Mouse (Mus musculus) kidney, postnatal 14 days (tissue): ENCODE data around the gene Cfap157.

Source experiments
- DNase-seq: peaks from one replicate; pipeline ENCODE4 v3.0.0; 2022; ENCODE audit warnings: mixed read lengths

Cfap157 gene

DNA sequence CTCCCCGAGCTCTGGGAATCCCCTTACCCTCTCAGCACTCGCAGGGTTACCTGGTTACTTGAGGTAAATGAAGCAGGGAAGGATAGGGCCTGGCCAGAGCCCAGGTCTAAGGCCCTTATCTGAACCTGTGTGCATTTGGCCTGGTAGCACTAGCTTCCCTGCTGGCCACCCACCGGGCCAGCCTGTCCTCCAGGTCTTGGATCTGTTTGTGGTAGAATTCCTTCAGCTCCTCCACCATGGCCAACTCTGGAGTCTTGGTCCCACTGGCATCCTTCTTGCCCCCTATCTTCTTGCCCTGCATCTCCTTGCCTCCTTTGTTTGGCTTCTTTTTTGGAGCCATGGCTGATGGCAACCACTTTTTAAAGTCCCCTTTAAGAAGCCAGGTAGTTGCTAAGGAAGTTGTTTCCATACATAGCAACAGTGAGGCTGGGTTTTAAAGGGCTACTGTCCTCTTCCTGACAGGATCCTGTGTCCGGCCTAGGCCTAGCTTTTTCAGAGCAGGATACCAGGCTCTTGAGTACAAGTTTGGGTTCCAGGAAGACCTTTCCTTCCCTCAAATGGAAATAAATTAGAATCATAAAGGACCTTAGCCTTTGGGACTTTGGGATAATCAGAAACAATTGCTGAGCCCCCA is at the start of gene Cfap157:
Gene Cfap157 (minus strand): TSS at position 381 of the 634 bp plus-strand sequence.
- DNase-seq = peak; percentile 55

DNA sequence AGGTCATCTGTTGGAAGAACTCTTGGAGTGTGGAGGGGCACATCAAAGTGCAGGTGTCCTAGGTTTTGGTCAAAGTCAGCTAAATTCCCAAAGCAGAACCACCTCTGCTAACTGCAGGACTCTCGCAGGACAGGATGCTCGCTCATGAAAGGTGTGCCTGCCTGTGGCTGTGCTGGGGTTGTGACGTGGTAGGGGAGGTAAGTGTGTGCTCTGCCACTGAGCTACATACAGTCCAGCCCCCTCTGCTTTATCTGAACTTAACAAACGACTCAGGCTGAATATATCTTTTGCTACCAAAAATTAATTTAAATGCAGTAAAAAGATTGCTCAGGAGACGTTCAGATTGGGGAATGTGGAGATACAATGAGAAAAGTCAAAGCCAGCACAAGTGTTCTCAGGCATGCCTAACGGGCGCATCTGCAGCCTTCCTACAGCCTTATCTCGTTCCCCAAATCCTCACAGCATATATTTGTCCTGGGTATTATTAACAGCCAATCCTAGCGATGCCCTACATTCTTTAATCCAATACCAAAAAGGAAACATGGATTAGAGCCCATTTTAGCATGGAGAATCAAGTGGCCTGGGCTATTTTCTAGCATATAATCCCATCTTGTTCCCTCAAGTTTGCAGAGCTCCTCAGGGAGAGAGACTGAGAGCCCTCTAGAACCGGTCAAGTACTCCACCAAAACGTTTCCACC is 44.9 kb upstream of the Cfap157 start:
- DNase-seq = no peak

DNA sequence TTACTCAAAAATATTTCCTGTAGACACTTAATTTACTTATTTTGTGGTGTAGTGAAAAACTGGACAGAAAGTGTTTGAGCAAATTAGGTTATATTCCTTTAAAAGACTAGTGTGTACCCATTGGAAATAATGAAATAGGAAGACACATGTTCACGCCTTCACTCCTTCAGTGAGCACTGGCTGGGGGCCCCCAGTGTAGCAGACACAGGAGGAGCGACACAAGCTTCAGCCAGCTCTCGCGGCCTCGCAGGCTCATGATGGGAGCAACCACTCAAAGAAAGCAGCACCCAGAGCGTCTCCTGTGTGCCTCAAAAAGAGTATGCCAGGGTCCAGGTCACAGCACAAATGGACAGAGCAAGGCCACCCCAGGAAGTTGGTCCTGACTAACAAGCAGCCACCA is 41.6 kb upstream of the Cfap157 start:
- DNase-seq = no peak

DNA sequence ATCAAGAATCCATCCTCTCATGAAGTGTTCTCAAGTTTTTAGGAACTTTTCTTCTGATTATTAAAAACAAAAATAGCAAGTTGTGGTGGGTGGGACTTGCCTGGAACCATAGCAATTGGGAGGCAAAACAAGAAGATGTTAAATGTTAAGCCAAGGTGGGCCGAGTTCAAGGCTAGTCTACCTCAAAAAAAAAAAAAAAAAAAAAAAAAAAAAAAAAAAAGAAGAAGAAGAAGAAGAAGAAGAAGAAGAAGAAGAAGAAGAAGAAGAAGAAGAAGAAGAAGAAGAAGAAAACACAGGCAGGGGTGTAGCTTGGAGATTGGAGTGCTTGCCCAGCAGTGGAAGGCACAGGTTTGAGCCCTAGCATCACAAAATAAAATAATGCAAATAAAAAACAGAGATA is 40.5 kb upstream of the Cfap157 start:
- no peak for DNase-seq

DNA sequence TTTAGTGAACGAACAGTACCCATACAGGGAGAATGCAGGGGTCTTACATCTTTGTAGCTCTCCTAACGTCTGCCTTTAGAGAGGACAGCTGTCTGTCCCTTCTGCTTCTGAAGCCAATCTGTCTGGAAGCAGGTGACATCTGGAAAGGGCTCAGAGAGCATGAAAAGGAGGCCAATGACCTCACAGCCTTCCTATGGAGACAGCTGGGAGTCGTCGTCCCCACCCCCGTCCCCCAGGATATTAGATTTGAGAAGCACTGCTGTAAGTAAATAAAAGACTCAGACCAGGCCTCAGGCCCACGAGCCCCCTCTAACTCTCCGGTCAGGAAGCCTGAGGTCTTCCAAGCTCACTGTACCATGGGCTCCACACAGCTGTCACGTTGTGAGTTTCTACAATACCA is 40.0 kb upstream of the Cfap157 start:
- no peak for DNase-seq

DNA sequence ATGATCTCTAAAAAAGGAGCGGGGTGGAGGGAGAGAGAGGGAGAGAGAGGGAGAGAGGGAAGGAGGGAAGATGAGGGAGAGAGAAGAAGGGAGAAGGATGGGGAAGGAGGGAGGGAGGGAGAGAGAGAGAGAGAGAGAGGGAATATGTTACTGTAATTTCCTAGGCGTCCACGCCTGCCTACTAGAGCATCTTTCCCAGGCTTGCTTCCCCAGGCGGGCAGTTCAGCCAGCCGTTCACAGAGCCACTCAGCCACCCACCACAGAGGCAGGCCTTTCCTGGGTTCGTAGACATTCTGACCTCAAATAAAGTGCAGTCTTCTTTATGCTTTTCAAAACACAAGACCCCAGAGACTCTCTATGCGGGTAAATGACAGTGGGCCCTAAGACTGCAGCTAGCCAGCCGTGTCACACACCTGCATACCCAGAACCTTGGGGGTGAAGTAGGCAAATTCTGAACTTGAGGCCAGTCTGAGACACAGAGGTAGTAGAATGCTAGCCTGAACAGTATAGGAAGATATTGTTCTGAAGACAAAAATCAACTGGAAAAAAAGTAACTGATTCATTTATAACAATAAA is 39.4 kb upstream of the Cfap157 start:
- no peak for DNase-seq

DNA sequence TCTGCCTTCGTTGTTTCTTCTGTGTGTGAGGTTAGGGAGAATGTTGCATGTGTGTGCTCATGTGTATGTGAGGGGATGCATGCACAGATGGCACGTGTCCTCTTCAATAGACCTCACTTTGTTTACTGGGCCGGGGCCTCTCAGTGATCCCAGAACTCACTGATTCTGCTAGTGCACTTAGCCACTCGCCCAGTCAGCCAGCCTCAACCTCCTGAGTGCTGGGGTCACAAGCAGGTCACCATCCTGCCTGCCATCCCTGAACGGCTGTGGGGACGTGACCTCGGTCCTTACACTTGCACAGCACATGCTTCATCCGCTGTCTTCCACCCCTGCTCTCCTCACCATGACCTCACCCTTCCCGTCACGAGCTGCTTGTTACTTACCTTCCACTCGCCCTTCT is 38.9 kb upstream of the Cfap157 start:
- DNase-seq = no peak

DNA sequence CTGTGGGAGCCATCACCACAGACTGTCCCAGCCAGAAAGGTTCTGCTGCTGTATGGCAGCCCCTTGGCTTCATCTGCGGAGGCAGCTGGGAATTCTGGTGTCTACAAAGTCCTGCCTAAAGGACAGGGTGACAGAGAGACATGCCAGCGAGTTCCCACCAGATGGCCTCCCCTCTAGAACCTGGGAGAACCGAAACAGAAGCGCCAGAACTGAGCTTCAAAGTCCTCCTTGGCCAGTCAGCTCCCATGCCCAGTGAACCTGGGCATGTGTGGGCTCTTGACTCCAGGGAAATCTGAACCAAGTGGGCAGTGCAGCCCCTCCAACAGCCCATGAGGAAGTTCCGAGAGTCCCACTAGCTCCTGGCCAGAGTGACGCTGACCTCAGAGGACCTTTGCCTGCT is 38.4 kb upstream of the Cfap157 start:
- no peak for DNase-seq

DNA sequence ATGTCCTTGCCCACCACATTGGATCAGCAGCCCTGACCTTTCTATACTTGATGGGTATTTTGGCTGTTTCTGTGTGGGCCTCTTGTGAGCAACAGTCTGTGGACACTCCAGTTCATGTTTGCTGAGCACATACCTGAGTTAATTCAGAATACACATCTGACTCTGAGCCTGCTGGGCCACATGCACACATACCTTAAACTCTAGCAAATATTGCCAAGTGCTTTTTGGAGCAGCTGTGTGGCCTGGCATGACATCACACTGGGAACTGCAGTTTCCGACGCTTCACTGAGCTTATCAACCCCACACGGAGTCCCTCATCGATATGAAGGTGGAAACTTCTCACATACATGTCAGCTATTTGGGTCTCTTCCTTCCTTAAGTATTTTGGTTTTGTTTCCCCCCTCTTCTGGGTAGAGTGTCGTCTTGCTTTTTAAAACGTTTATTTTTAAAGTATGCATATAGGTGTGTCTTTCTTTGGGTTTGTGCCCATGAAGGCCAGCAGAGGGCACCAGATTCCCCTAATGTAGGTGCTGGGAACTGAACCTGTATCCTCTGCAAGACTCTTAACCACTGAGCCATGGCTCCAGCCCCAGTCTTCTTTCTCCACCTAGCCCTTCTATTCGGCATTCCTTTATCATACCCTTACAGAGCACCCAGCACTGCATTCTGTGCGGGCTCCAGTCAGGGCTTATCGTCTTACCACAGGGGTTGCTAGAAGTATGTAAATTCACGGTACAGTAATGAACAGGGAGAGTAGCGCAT is 37.0 kb upstream of the Cfap157 start:
- DNase-seq = peak; percentile 44

DNA sequence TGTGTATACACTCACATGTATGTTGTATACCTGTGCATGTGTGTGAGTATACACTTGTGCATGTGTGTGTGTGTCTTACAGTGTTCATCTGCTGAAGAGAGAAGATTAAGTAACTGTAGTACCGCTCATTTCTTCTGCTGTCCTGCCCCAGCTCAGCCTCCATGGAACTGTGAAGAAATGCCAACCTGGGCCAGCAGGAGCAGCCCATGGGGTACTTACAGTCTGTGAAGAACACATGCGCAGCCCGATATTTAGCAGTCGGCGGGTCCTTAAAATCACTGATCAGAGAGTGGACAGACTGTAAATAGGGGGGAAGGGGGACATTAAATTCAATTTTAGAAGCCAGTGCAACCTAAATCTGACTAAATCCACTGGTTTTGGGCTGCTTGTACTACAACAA is 34.0 kb upstream of the Cfap157 start:
- DNase-seq = no peak

DNA sequence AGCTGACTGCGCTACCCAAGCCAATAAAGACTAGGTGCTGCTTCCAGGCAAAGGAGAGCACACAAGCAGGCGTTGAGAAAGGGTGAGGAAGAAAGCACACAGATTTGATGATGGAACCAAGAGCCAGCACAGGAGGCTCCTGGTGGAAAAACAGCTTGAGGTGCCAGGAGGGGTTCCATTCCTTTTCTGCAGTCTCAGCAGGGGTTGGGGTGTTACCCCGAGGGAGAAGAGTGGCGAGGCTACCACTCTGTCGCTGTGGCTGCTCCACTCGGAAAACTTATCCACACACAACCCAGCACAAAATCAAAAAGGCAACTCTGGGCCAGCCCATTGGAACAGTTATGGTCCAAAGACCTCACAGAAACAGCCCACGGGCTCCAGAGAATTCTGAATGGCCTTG is 33.4 kb upstream of the Cfap157 start:
- DNase-seq = no peak

DNA sequence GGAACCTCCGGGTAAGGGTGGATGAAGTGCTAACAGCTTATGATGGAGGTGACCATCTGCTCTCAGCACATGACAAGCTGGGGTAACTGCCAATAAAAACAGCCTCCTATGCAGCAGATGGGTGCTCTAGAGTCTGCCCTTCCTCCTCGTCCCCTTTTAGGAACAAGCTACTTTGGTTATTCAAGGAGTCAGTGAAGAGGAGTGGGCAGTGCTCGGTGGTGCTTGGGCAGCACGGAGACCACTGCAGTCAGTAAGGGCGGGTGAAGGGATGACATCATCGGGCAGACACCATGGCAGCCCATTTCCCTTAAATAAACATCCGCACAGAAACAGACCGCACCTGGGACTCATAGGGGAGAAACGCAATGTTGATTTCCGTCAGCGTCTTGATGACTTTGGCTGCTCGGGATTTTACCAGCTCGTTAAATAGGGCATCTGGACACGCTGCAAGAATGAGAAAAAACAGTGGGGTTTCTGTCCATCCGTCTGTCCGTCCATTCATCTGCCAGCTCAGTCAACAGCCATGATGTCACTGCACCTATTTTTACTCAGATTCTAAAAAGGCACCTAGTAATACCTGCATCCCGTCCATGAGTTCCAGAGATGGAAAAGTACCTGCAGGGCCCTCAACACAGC is 32.8 kb upstream of the Cfap157 start:
- no peak for DNase-seq

DNA sequence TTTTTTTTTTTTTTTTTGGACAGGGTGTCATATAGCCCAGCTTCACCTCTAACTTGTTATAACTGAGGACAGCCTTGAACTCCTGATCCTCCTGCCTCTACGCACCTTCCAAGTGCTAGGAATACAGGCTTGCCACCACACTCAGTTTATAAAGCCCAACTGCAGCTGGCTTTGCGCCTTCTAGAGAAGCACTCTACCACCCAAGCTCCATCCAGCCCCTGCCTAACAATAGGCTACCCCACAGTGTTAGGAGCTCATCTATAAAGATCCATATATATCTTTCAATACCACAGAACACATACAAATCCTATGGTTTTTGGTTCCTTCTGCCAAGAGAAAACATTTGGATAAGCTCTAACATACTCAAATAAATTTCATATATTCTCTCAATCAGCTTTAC is 32.3 kb upstream of the Cfap157 start:
- DNase-seq = no peak

DNA sequence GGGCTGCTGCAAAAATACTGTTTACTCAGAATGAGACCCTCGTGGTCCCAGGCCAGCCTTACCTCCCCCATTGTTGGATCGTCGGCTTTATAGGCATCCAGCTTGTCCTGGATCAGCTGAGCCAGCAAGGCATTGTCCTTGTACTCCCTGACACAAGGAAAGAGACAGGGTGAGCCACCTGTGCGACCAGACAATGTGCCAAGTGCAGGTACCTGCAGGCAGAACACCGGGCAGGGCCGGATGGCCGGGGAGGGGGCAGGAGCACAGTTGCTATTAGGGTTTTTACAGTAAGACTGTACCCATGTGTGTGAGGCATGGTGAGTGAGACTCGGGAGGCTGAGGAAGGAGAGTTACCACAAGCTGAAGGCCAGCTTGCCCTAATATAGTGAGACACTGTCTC is 27.7 kb upstream of the Cfap157 start:
- no peak for DNase-seq

DNA sequence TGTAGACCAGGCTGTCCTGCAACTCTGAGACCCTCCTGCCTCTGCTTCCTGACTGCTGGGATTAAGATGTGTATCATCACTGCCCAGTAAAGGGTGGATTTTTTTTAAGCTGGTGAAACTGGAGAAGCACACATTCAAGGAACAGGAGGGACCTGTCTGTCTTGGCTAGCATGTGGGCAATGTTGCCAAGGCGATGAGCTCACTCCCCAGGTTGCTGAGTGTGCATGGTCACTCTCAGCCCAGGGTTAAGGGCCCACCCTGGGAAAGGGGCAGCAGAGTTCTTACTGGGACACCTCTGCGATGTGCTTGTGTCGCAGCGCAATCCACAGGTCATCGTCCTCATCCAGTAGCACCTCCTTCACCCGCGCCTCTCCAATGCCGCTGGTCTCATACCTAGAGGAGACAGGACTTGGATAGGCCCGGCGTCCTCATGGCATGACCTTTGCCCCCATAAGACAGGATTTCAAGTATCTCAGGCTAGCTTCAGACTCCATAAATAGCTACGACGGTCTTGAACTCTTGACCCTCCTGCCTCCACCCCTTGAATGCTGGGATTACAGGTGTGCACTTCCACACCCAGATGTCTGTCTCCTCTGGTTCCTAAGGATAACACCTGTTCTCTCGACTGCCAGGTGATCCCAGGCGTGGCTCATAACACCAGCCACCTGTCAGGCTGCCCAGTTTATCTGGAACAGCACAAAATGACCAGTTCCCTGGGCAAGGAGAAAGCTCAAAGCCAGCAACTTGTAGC is 24.8 kb upstream of the Cfap157 start:
- DNase-seq = no peak

DNA sequence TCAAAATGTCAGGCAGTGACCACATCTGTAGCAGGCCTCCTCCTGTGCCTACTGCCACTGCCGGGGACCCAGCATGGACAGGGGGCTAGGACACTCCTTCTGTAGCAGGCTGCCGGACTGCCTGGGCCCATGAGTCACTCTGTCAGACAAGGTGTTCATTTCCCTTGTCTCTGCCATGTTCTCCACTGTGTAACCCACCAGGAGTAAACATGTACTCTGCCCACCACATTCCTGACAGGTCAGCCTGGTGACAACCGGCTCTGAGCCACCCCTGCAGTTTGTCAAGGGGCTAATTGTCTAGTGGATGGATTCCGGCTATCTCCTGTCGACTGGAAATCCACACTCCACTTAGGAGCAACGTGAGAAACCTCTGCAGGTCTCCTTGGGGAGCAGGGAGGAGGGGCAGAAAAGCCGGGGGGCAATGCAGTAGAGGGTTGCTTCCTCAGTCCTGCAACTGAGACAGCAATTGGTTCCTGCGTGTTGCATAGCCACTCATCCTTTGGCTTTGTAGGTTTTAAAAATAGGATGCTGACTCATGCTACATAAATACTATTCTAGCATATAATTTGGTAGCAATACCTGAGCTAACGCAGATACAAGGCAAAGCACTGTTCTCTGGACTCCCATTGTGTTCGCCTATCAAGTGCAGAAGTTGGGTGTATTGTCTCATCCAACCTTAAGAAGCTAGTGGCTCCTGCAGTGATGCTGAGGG is 14.2 kb upstream of the Cfap157 start:
- no peak for DNase-seq

DNA sequence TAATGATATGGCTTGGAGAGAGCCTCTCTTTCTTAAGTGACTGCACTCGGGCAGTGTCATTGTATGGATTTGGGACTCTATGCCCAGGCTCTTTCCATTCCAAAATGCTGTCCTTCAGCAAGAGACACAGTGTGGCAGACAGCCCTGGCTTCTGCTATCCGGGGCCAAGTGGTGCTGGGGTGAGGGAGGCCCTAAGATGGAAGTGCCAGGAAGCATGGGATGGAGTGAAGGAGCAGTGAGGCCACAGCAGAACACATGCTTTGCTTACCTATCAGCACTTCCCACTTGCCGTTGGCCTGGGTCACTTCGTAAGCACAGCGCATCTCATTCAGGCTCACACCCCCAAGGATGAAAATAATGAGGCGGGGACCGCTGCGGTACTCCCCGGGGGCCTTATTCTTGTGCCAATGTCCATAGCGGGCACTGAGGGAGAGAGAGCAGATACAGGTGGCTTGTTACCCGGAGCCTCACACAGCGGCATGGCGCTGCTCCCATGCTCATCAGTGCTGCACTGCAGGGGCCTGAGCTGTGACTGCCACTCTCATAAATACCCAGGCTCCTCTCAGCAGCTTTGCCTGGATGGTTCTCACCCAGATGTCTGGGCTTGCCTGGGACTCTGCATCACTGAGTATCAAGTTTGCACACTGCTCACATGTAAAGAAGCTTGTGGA is 11.7 kb upstream of the Cfap157 start:
- DNase-seq = no peak

DNA sequence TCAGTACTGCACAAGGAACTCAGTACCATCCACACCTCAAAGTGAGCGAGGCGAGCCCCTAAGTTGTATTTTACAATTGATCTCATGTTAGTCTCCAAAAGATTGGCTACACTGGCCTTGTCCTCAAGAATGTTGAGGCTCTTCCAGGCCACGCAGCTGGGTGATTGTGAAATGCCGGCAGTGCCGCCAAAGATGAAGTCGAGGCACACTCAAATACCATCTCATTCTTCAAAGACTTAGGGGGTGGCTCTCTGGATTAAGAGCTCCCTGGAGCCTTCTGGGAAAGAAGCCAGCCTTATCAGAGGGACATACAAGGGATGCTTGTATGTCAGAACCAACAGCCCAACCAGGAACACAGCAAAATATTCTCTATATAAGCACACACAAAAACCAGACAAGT is 7.1 kb upstream of the Cfap157 start:
- peak; percentile 42 for DNase-seq

DNA sequence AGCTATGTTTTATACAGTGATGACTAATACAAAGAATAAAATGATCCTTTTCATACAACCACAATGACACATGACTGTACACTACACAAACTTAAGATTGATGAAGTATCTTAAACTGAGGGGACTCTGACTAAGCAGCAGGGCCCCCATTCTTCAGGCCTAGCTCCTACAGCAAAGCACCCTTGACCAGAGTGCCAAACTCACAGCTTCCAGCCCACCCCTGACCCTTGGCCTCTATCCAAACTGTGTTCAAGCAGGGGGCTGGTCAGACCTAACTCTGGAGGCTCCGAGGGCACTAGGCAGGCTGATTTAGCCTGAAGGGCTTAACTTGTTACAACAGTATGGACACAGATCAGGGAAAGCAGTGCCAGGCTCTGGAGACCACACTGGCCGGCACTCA is 4.4 kb upstream of the Cfap157 start:
- no peak for DNase-seq

DNA sequence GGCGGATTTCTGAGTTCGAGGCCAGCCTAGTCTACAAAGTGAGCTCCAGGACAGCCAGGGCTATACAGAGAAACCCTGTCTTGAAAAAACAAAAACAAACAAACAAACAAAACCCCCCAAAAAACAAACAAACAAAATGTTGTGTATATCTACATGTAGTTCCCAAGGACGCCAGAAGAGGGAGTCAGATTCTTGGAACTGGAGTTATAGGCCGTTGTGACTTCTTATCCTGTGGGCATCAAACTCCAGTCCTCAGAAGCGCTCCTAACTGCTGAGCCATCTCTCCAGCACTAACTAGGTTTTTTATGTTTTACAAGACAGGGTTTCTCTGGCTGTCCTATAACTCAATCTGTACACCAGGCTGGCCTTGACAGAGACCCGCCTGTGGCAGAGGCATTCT is 2.9 kb upstream of the Cfap157 start:
- no peak for DNase-seq

DNA sequence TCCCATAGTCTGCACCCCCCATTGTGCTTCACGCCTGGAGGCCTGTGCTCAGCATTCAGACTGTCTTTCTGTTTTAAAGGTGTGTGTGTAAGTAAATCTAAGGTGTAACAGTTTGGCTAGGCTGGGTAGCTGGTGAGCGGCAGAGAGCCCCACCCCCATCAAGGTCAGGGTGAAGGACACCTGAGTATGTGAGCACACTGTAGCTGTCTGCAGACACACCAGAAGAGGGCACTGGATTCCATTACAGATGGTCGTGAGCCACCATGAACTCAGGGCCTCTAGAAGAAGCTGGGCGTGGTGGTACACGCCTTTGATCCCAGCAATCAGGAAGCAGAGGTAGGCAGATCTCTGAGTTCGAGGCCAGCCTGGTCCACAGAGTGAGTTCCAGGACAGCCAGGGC is 2.5 kb downstream of the Cfap157 start:
- DNase-seq = no peak
